Mouse (Mus musculus) liver, adult 2 months (tissue): ENCODE results near the gene Lrguk. TPM values are rescaled to one million over a fixed set of nuclear protein-coding genes. Genes with fewer than 3 reads are reported as not detected.
A peak's percentile ranks its signal among the peaks of the same experiment; 100 is the strongest.

Source experiments
- DNase-seq: peaks from one replicate; pipeline ENCODE4 v3.0.0-alpha.2; 2011; ENCODE audit warnings: low read depth, low spot score; ENCODE audit errors: extremely low read depth
- H3K27ac ChIP-seq: fragments of 200-500 bp; replicated peaks from 2 replicates; pipeline ENCODE4 v1.5.1; 2012; ENCODE audit warnings: low read depth, mild to moderate bottlenecking, control low read depth, inconsistent platforms, low read length; ENCODE audit not compliant: insufficient read depth
- H3K27me3 ChIP-seq: fragments of 200-500 bp; 2 replicates; pipeline ENCODE4 v1.6.1; 2012; ENCODE audit warnings: mild to moderate bottlenecking, moderate library complexity, low read length, inconsistent platforms; ENCODE audit not compliant: control insufficient read depth, insufficient read depth
- H3K36me3 ChIP-seq: fragments of 200-500 bp; 2 replicates; pipeline ENCODE4 v1.6.1; 2012; ENCODE audit warnings: low read length, inconsistent platforms; ENCODE audit not compliant: control insufficient read depth, insufficient read depth
- H3K4me1 ChIP-seq: fragments of 200-500 bp; 2 replicates; pipeline ENCODE4 v1.6.1; 2011; ENCODE audit warnings: low read length; ENCODE audit not compliant: control insufficient read depth, insufficient read depth
- H3K4me3 ChIP-seq: fragments of 200-500 bp; 2 replicates; pipeline ENCODE4 v1.5.1; 2011; ENCODE audit warnings: low read depth, mild to moderate bottlenecking, control low read depth, low read length, moderate library complexity; ENCODE audit not compliant: insufficient read depth
- H3K79me2 ChIP-seq: fragments of 200-500 bp; 2 replicates; pipeline ENCODE4 v1.6.1; 2012; ENCODE audit warnings: inconsistent platforms, mild to moderate bottlenecking, low read length, moderate library complexity; ENCODE audit not compliant: control insufficient read depth, insufficient read depth
- H3K9ac ChIP-seq: fragments of 200-500 bp; 2 replicates; pipeline ENCODE4 v1.6.1; 2012; ENCODE audit warnings: low read depth, mild to moderate bottlenecking, control low read depth, inconsistent platforms, low read length
- CTCF ChIP-seq: fragments of 200-500 bp; IDR thresholded peaks from 2 replicates; pipeline ENCODE4 v1.5.1; 2011; ENCODE audit warnings: low read depth, low read length, control low read depth
- POLR2A ChIP-seq: fragments of 200-500 bp; IDR thresholded peaks from 2 replicates; pipeline ENCODE4 v1.6.1; 2011; ENCODE audit warnings: low read length, control low read depth; ENCODE audit not compliant: insufficient read depth; ENCODE audit errors: extremely low read depth
- WGBS: fragments of 180-500 bp; shearing (Covaris S2); methylation state at CpG from one replicate; pipeline ENCODE4 v1.1.7; 2018; 5-methylcytosine and 5-hydroxymethylcytosine counted together
- polyA plus RNA-seq: library from polyadenylated mRNA; depleted of rRNA; stranded (reverse); fragments of >200 nt; gene quantifications from 2 replicates; pipeline ENCODE4 v1.2.3, GENCODE M21; 2012
- total RNA-seq: library from RNA; depleted of rRNA; stranded (reverse); fragments of >200 nt; gene quantifications from 2 replicates; pipeline ENCODE4 v1.2.3, GENCODE M21; 2014

Gene Lrguk
- total and polyA plus RNA-seq, 2 experiments, result under 0.01 TPM; not detected in 1

DNA sequence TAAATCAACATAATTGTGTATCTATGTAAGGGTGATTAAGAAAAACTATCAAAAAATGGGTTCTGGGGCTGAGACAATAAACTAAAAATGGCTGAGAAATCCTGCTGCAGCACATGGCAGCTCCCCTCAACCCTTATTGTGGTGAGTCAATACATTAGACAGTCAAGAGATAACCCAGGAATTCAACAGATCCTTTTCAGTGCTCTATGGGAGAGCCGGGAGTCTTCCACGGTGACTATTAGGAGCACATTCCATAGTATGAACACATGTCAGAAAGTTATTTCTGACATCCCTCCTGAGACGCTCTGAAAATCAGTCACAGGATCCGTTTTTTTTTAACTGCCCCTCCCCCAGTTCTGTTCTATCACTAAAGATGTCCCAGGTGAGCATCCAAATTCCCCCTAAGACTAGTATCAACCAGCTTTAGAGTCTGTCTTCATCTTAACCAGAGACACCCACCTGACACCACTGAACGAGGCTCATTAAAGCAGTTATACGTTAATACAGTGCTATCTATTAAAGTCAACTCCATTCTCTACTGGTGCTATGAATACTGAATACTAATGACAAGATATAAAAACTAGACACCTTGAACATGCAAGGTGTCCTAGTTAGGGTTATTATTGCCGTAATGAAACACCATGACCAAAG lies 141.7 kb downstream of the Lrguk start:
- no peak overlapping the region for H3K4me3 ChIP-seq
- WGBS, result 81% methylated on average over 7 of the region's 7 CpGs
- no peaks in the 10 kb centered on the region for H3K27me3 ChIP-seq
- no peak overlapping the region for H3K9ac ChIP-seq
- no peak for DNase-seq
- peaks cover 26% of the 10 kb centered on the region for H3K36me3 ChIP-seq
- H3K79me2 ChIP-seq, result peaks cover 17% of the 10 kb centered on the region; the same call in 1 of the 2 replicates
- no peak for TF ChIP-seq POLR2A
- TF ChIP-seq CTCF, result no peak
- H3K4me1 ChIP-seq, result peaks cover 3% of the 10 kb centered on the region; the same call in 1 of the 2 replicates
- H3K27ac ChIP-seq, result no peak overlapping the region

DNA sequence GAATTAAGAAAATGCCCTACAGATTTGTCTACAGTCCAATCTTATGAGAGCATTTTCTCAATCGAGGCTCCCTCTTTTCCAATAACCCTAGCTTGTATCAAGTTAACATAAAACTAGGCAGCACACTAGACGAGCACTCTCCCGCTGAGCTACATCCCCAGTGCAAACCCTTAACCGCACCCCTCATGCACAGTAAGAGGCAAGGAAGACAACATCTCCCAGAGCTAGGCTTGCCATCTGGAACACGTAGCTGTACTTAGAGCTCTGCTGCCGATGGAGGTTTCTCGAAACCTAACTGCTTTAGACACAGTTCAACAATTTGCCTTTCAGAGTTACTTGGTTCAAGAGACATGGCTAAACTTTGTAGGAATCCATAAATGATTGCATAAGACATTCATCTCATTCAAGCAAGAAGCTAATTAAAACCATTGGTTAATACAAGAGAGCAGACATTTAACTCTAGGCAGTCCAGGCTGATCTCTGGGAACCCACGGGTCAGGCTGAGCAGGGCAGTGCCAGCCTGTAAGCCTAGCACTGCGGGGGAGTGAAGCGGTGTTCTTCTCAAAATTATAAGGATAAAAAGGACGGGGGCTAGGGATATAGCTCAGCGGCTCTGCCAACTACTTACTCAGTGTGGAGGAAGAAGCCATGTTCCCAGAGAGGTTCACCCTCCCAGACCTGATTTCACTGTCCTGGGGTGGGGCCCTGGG lies 142.7 kb downstream of the Lrguk start:
- H3K4me3 ChIP-seq, result no peak overlapping the region
- no peak overlapping the region for H3K27ac ChIP-seq
- TF ChIP-seq CTCF, result no peak
- H3K4me1 ChIP-seq, result peaks cover 5% of the 10 kb centered on the region; the same call in 1 of the 2 replicates
- 96% methylated on average over 12 of the region's 12 CpGs for WGBS
- peaks cover 17% of the 10 kb centered on the region; the same call in 1 of the 2 replicates for H3K79me2 ChIP-seq
- DNase-seq, result no peak
- H3K36me3 ChIP-seq, result peaks cover 20% of the 10 kb centered on the region
- H3K9ac ChIP-seq, result no peak overlapping the region
- H3K27me3 ChIP-seq, result no peaks in the 10 kb centered on the region

DNA sequence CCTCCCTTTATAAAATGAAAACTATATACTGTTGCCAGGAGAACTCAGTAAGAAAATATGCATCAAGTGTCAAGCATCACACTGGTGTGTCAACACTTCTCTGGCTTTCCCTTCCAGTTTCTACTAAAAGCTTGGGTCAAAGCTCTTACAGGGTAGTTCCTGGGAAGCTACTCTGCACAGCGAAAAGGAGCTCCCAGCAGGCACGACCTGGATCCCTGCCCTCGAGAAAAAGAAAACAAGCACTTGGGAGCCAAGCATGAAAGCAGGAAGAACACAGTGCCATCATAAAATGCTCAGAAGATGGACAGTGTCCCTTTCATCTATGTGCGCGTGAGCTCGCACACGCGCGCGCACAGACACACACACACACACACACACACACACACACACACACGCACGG lies 144.0 kb downstream of the Lrguk start:
- Histone ChIP-seq H3K4me3 (no peak overlapping the region), H3K9ac (no peak overlapping the region), H3K79me2 (peaks cover 17% of the 10 kb centered on the region; the same call in 1 of the 2 replicates), H3K27ac (no peak overlapping the region), H3K27me3 (no peaks in the 10 kb centered on the region), H3K4me1 (peaks cover 5% of the 10 kb centered on the region; the same call in 1 of the 2 replicates), H3K36me3 (peaks cover 10% of the 10 kb centered on the region)
- TF ChIP-seq CTCF (no peak), POLR2A (no peak)
- DNase-seq, result no peak
- 90% methylated on average over 12 of the region's 12 CpGs for WGBS

DNA sequence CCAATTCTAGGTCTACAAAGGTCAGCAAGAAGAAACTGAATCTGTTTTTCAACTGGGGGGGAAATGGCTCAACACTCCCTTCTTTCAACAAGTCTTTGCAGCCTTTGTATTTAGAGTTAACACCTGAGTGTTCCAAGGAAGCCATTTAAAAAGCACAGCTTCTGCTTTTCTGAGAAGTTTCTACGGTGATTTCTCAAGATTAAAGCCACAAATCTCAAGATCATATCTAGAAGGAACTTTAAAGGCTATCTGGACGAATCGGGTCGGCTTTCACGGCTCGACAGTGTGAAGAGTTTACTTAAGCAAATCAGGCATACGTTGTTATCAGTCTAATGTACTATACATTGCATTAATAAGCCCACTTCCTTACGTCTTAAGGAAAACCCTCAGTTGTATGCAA lies 145.5 kb downstream of the Lrguk start:
- WGBS, result 58% methylated on average over 8 of the region's 8 CpGs
- Histone ChIP-seq H3K4me3 (no peak overlapping the region), H3K79me2 (peaks cover 17% of the 10 kb centered on the region; the same call in 1 of the 2 replicates), H3K27ac (no peak overlapping the region), H3K36me3 (peaks cover 5% of the 10 kb centered on the region), H3K27me3 (no peaks in the 10 kb centered on the region), H3K9ac (no peak overlapping the region), H3K4me1 (peaks cover 10% of the 10 kb centered on the region; the same call in 1 of the 2 replicates)
- no peak for TF ChIP-seq POLR2A
- TF ChIP-seq CTCF, result no peak
- DNase-seq, result peak; percentile 28

DNA sequence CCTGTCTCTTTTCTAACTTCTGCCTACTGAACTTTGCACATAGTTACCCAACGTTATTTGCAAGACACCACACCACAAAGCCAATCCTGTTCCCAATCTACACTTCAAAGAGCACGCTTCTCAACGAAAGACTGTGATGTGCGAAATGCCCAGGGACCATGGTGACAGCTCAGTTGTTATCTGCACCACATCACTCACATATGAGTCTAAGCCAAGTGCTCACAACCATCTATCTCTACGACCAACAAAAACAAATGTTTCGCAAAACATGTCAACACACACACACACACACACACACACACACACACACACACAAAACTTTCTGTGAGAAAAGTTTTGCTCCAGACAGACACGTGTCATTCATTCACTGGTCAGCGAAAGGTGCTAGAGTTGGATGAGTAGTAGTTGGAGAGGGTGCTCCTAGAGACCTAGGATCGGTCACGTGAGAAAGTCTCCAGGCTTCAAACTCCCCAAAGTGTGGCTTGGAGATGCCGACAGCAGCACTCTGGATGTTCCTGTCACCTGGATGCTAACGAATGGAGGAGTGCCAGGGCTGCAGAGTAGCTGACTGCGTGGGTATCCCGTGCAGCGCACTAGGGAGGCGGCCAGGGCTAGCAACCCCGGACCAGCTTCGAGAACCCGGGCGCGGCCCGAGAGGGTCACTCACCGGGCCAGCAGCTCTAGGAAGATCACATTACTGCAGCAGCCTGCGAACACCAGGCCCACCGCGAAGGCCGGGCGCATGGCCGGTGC lies 147.0 kb downstream of the Lrguk start:
- WGBS, result under 1% methylated on average over 29 of the region's 29 CpGs
- Histone ChIP-seq H3K36me3 (no peaks in the 10 kb centered on the region), H3K4me3 (peak overlapping the region; percentile 77), H3K79me2 (peaks cover 17% of the 10 kb centered on the region; the same call in 1 of the 2 replicates), H3K9ac (peak overlapping the region; percentile 69), H3K4me1 (peaks cover 10% of the 10 kb centered on the region; the same call in 1 of the 2 replicates), H3K27ac (peak overlapping the region; percentile 71), H3K27me3 (no peaks in the 10 kb centered on the region)
- DNase-seq, result peak; percentile 94
- TF ChIP-seq CTCF (no peak), POLR2A (no peak)
